Mouse (Mus musculus) liver, embryonic 15.5 days (tissue): ENCODE data around the gene Tmem200b. TPM values are rescaled to one million over a fixed set of nuclear protein-coding genes. Genes with fewer than 3 reads are reported as not detected.

ENCODE experiments used
- ATAC-seq: fragments of 200-750 bp; cut with Nextera tagmentation; 2 replicates; pipeline ENCODE4 v1.8.0; 2017; ENCODE audit warnings: moderate number of reproducible peaks, mild to moderate bottlenecking, moderate library complexity; ENCODE audit not compliant: insufficient read depth
- H3K27ac ChIP-seq: fragments of 300-500 bp; sonication (generic); replicated peaks from 2 replicates; pipeline ENCODE4 v1.5.1; 2015; ENCODE audit warnings: mild to moderate bottlenecking, inconsistent platforms
- H3K27me3 ChIP-seq: fragments of 300-500 bp; sonication (generic); 2 replicates; pipeline ENCODE4 v1.6.1; 2015; ENCODE audit warnings: mild to moderate bottlenecking, inconsistent platforms
- H3K36me3 ChIP-seq: fragments of 300-500 bp; sonication (generic); replicated peaks from 2 replicates; pipeline ENCODE4 v1.6.1; 2015; ENCODE audit warnings: moderate library complexity, mild to moderate bottlenecking, inconsistent platforms
- H3K4me1 ChIP-seq: fragments of 300-500 bp; sonication (generic); replicated peaks from 2 replicates; pipeline ENCODE4 v1.6.1; 2015; ENCODE audit warnings: inconsistent platforms
- H3K4me2 ChIP-seq: fragments of 300-500 bp; sonication (generic); 2 replicates; pipeline ENCODE4 v1.6.1; 2015; ENCODE audit warnings: moderate library complexity, mild to moderate bottlenecking, inconsistent platforms
- H3K4me3 ChIP-seq: fragments of 300-500 bp; sonication (generic); replicated peaks from 2 replicates; pipeline ENCODE4 v1.5.1; 2015; ENCODE audit warnings: mild to moderate bottlenecking, inconsistent platforms
- H3K9ac ChIP-seq: fragments of 300-500 bp; sonication (generic); 2 replicates; pipeline ENCODE4 v1.6.1; 2015; ENCODE audit warnings: moderate library complexity, mild to moderate bottlenecking, inconsistent platforms
- H3K9me3 ChIP-seq: fragments of 300-500 bp; sonication (generic); replicated peaks from 2 replicates; pipeline ENCODE4 v1.6.1; 2016; ENCODE audit warnings: inconsistent platforms
- WGBS: fragments of 180-500 bp; shearing (Covaris S2); methylation state at CpG from one replicate; pipeline ENCODE4 v1.1.7; 2015; ENCODE audit warnings: mixed read lengths; ENCODE audit not compliant: insufficient replicate concordance; 5-methylcytosine and 5-hydroxymethylcytosine counted together
- polyA plus RNA-seq: library from polyadenylated mRNA; unstranded; fragments of >200 nt; fragmentation: Nextera tagmentation; extraction: Ambion mirVana; gene quantifications from 2 replicates; pipeline ENCODE4 v1.2.1, GENCODE M21; 2015

Tmem200b gene
- polyA plus RNA-seq, 1 experiment from 2014 or later = 0.26 TPM

DNA sequence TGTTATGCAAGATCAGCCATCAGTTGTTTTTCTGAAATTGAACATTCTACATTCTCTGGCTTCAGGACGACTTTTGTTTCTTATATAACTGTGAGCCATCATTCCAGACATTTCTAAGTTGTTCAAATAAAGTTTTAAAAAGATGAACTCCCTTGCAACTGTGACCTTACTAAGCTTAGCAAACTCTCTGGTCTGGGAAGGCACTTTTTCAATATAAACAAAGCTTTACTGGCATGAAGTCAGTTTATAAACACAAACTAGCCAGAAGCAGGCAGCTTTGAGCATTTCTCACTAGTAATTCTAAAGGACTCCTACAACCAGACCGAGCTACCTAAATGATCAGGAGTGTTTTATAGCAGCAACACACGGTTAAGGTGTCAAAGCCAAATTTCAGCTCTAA, 35.6 kb downstream of the Tmem200b start:
- Histone ChIP-seq H3K36me3 (peaks cover 98% of the 10 kb centered on the region), H3K27me3 (no peaks in the 10 kb centered on the region), H3K9ac (no peak overlapping the region), H3K27ac (no peak overlapping the region), H3K9me3 (no peaks in the 10 kb centered on the region), H3K4me1 (no peaks in the 10 kb centered on the region), H3K4me3 (no peak overlapping the region), H3K4me2 (no peak overlapping the region)
- WGBS = 84% methylated on average over 3 of the region's 3 CpGs
- ATAC-seq = no peak

- Histone ChIP-seq H3K4me1 (no peaks in the 10 kb centered on the region), H3K4me2 (no peak overlapping the region), H3K36me3 (peaks cover 100% of the 10 kb centered on the region), H3K9me3 (no peaks in the 10 kb centered on the region), H3K4me3 (no peak overlapping the region), H3K27me3 (no peaks in the 10 kb centered on the region), H3K27ac (no peak overlapping the region), H3K9ac (no peak overlapping the region)
- no peak for ATAC-seq
- WGBS = 92% methylated on average over 2 of the region's 2 CpGs
These were observed 47.3 kb downstream of the Tmem200b start for GRCm38 (mm10) chr4:131968873-131969272.

DNA sequence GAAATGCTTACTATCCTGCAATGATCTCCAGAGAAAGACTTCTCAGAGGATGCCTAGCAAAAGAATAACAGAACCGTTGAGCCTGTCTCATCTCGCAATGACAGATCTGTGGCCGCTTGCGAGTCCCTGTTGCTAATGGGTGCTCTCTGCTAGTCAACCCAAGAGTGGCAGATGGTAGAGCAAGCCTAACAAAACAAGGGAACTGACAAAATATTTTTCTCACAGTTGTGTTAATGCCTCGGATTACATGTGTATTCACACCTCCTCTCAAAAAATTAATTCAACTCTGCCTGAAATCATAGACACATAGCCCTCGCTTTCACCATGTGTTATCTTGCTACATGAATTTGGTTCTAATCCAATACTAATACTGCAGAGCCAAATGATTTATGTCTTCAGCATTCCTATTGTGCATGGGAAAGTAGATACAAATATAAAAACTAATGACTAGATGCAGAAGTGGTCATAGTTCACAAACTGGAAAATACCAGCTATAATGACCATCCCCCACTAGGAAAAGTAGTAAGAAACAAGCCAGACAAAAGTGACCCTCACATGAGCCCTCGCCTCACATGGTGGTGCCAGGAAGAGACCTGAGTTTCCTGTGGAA, 48.8 kb downstream of the Tmem200b start:
- no peak overlapping the region for H3K4me3 ChIP-seq
- H3K27ac ChIP-seq = no peak overlapping the region
- ATAC-seq = no peak
- WGBS = 84% methylated on average over 7 of the region's 7 CpGs
- no peak overlapping the region for H3K9ac ChIP-seq
- H3K36me3 ChIP-seq = peaks cover 100% of the 10 kb centered on the region
- H3K4me2 ChIP-seq = no peak overlapping the region
- H3K4me1 ChIP-seq = no peaks in the 10 kb centered on the region
- no peaks in the 10 kb centered on the region for H3K27me3 ChIP-seq
- no peaks in the 10 kb centered on the region for H3K9me3 ChIP-seq

Other genes starting within 250 kb of the Tmem200b start
- gene Ptpru, start 83.5 kb upstream of the Tmem200b start, polyA plus RNA-seq = 2.4 and 3.0 TPM in 2 replicates
- 34.0 and 34.9 TPM in 2 replicates for gene Mecr, start 78.3 kb upstream of the Tmem200b start, polyA plus RNA-seq
- gene Srsf4, start 48.2 kb upstream of the Tmem200b start, polyA plus RNA-seq = 58.4 and 61.1 TPM in 2 replicates
- gene Gm10300, start 152.9 kb downstream of the Tmem200b start, polyA plus RNA-seq = 0.43 and 0.46 TPM in 2 replicates
- gene Epb41, start 153.6 kb downstream of the Tmem200b start, polyA plus RNA-seq = 181 and 204 TPM in 2 replicates
- gene Oprd1, start 222.7 kb downstream of the Tmem200b start, polyA plus RNA-seq = 0.08 TPM in 1 of 2 replicates, not detected in the other